Mouse (Mus musculus) ES-E14 (cell line): ENCODE measurements around the gene Saxo1.

Experiments
- HCFC1 ChIP-seq: IDR thresholded peaks from 2 replicates; pipeline ENCODE4 v1.6.1; 2012; ENCODE audit warnings: low read length, inconsistent platforms, borderline replicate concordance; ENCODE audit not compliant: insufficient read depth
- ZC3H11A ChIP-seq: IDR thresholded peaks from 2 replicates; pipeline ENCODE4 v1.6.1; 2012; ENCODE audit warnings: low read depth, mild to moderate bottlenecking, inconsistent platforms, low read length, borderline replicate concordance

DNA sequence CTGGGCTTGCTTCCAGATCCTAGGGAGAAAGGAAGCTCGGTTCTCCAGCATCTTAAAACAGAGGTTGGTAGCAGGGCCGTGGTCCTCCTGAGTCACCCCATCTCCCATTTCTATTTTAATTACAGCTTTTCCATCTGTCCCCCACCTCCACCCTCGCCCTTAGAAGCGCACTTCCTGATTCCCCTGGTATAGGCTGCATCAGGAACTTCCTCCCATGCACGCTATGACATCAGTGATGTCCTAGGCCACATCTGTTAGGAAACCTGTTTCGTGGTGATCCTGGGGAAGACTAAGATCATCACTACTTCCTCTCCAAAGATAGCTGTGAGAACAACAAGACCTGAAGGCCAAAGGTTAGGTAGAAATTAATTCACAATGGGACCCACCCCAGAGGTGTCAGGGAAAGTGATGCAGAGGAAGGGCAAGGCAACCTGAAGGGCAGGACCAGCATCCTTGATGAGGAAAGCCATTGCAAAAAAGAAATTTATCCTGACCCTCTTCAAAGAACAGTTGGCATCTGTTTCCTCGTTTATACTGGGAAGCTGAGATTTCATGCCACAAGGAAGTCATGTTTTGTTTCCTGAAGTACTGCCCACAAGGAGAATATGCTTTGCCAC lies 161.3 kb downstream of the Saxo1 start:
- TF ChIP-seq ZC3H11A (no peak), HCFC1 (no peak)
